Mouse (Mus musculus) heart, embryonic 12.5 days (tissue): Measurements from ENCODE around the gene Samd13. TPM values are rescaled to one million over a fixed set of nuclear protein-coding genes. Genes with fewer than 3 reads are reported as not detected.

Source experiments
- ATAC-seq: fragments of 200-750 bp; cut with Nextera tagmentation; 2 replicates; pipeline ENCODE4 v1.8.0; 2017; ENCODE audit warnings: moderate TSS enrichment, moderate library complexity; ENCODE audit not compliant: insufficient number of reproducible peaks, low FRiP score
- H3K27ac ChIP-seq: fragments of 300-500 bp; sonication (generic); 2 replicates; pipeline ENCODE4 v1.5.1; 2016; ENCODE audit warnings: mild to moderate bottlenecking, moderate library complexity; ENCODE audit not compliant: poor library complexity, severe bottlenecking
- H3K27me3 ChIP-seq: fragments of 300-500 bp; sonication (generic); replicated peaks from 2 replicates; pipeline ENCODE4 v1.6.1; 2016; ENCODE audit warnings: mild to moderate bottlenecking, moderate library complexity
- H3K36me3 ChIP-seq: fragments of 300-500 bp; sonication (generic); 2 replicates; pipeline ENCODE4 v1.6.1; 2016; ENCODE audit warnings: mild to moderate bottlenecking, moderate library complexity
- H3K4me1 ChIP-seq: fragments of 300-500 bp; sonication (generic); replicated peaks from 2 replicates; pipeline ENCODE4 v1.6.1; 2016; ENCODE audit warnings: mild to moderate bottlenecking
- H3K4me2 ChIP-seq: fragments of 300-500 bp; sonication (generic); 2 replicates; pipeline ENCODE4 v1.6.1; 2016; ENCODE audit warnings: mild to moderate bottlenecking, moderate library complexity
- H3K4me3 ChIP-seq: fragments of 300-500 bp; sonication (generic); 2 replicates; pipeline ENCODE4 v1.5.1; 2016; ENCODE audit warnings: mild to moderate bottlenecking
- H3K9ac ChIP-seq: fragments of 300-500 bp; sonication (generic); 2 replicates; pipeline ENCODE4 v1.6.1; 2016; ENCODE audit warnings: mild to moderate bottlenecking, moderate library complexity
- H3K9me3 ChIP-seq: fragments of 300-500 bp; sonication (generic); replicated peaks from 2 replicates; pipeline ENCODE4 v1.6.1; 2016; ENCODE audit warnings: mild to moderate bottlenecking, moderate library complexity
- WGBS: fragments of 180-500 bp; shearing (Covaris S2); methylation state at CpG from one replicate; pipeline ENCODE4 v1.1.7; 2016; 5-methylcytosine and 5-hydroxymethylcytosine counted together
- polyA plus RNA-seq: library from polyadenylated mRNA; unstranded; fragments of >200 nt; fragmentation: Nextera tagmentation; extraction: Ambion mirVana; gene quantifications from 2 replicates; pipeline ENCODE4 v1.2.1, GENCODE M21; 2016

Gene Samd13
- polyA plus RNA-seq, 1 experiment from 2014 or later = 2.1 TPM

DNA sequence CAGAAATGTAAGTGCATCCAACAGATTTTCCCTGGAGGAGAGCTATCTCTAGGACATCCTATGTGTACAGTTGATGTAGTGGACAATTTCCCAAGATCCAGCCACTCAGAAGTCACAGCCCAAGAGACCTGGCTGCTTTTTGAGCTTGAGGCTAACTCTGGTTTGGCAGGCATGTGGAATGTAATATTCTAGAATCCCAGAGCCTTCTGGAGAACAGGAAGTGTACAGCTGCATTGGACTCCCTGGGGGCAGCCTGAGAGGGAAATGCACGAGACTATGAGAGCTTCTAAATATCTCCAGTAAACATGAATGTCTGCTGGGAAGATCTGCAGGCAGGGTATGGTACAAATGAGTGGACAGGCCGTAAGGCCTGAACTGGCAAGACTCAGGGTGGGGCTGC lies 14.3 kb downstream of the Samd13 start:
- Histone ChIP-seq H3K27me3 (no peaks in the 10 kb centered on the region), H3K9me3 (no peaks in the 10 kb centered on the region), H3K27ac (no peak overlapping the region), H3K4me2 (no peak overlapping the region), H3K4me1 (no peaks in the 10 kb centered on the region), H3K4me3 (no peak overlapping the region), H3K9ac (no peak overlapping the region), H3K36me3 (no peaks in the 10 kb centered on the region)
- no peak for ATAC-seq
- 61% methylated on average over 2 of the region's 2 CpGs for WGBS

DNA sequence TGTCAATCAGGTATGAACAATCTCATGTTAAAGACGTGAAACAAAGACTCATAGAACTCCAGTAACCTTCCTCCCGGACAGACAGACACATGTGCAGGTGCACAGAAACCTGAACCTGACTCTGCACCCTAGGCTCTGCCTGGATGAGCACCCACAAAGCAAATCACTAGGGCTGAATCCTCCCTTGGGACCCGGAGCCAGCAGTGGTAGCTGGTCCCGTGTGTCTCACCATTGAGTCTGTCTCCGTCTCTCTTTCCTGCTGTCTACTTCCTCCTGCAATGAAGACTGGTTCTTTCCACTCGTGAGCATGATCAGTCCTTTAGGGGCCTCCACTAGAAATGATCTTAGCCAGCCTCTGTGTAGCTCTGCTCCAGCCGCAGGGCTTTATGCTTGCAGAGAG lies 23.5 kb downstream of the Samd13 start:
- WGBS = 71% methylated on average over 7 of the region's 7 CpGs
- Histone ChIP-seq H3K4me1 (peaks cover 3% of the 10 kb centered on the region; the same call in 1 of the 2 replicates), H3K36me3 (no peaks in the 10 kb centered on the region), H3K9me3 (no peaks in the 10 kb centered on the region), H3K9ac (no peak overlapping the region), H3K27me3 (no peaks in the 10 kb centered on the region), H3K4me2 (no peak overlapping the region), H3K27ac (no peak overlapping the region), H3K4me3 (no peak overlapping the region)
- ATAC-seq = no peak

DNA sequence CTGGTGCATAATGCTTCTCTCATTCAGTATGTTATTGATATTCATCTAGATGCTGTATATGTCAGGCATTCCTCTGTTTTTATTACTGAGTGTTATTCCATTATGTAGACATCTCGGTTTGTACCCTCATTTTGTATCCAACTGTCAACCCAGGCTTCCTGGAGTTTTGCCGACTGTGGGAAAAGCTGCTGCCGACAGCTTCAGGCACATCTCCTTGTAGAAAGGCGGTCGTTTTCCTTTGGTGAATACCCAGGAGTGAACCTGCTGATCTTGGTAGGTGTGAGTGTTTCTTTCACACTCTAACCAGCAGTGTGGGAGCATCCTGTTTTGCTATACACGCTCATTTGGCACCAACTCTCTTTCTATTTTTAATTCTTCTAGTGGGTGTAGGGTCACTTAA lies 24.4 kb downstream of the Samd13 start:
- peaks cover 3% of the 10 kb centered on the region; the same call in 1 of the 2 replicates for H3K4me1 ChIP-seq
- H3K27me3 ChIP-seq = no peaks in the 10 kb centered on the region
- no peak overlapping the region for H3K4me2 ChIP-seq
- WGBS = 55% methylated on average over 6 of the region's 6 CpGs
- no peak overlapping the region for H3K27ac ChIP-seq
- H3K36me3 ChIP-seq = no peaks in the 10 kb centered on the region
- H3K9ac ChIP-seq = no peak overlapping the region
- H3K9me3 ChIP-seq = no peaks in the 10 kb centered on the region
- H3K4me3 ChIP-seq = no peak overlapping the region
- ATAC-seq = no peak

DNA sequence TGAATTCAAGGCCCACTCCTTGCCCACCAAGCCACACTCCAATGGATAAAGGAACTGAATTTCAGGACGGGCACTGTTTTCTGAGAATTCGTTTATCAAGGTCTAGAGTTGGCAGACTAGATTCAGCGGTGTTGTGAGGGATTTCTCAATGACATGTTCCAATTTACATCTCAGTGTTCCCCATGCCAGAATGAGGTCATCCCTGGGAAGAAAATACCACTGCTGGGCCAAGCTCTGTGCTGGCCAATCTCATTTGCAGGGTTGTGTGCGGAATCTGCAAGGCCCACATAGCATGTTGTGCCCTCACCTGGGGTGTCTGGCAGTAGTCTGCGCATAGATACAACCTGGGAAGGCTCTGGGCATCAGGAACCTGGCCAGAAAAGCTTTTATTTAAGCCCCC lies 26.1 kb downstream of the Samd13 start:
- 84% methylated on average over 5 of the region's 5 CpGs for WGBS
- no peak for ATAC-seq

DNA sequence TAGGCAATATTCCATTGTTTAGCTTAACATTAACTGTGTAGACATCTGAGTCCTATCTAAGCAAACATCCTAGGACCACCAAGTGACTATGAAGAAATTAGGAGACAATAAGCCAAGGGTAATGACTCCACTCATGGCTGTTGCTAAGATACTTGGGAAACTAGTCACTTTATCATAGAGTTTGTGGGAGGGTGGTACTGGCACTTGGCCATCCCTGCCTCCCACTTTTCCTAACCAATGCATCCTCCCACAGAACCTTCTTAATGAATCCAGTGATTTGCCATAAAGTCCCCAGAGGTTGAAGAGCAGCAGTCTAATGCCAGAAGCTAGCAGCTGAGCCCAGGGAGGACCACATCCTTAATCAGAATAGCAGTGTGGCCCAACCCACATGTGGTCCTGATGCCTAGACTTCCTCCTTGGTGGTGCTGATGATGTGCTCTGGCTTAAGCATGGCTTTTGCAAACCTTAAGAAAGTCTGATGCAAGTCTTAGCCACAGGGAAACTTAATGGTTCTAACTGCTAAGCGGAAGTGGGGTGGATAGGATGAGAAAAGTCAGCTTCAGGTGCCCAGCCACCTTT lies 27.2 kb downstream of the Samd13 start:
- WGBS = 88% methylated on average over 1 of the region's 1 CpGs
- Histone ChIP-seq H3K4me3 (no peak overlapping the region), H3K9ac (no peak overlapping the region), H3K4me1 (peaks cover 21% of the 10 kb centered on the region), H3K4me2 (no peak overlapping the region), H3K9me3 (no peaks in the 10 kb centered on the region), H3K27me3 (no peaks in the 10 kb centered on the region), H3K27ac (no peak overlapping the region), H3K36me3 (no peaks in the 10 kb centered on the region)
- ATAC-seq = no peak

More for the DNA sequence above, 26.1 kb downstream of the Samd13 start:
- H3K4me2 ChIP-seq = no peak overlapping the region
- H3K9me3 ChIP-seq = no peaks in the 10 kb centered on the region
- no peaks in the 10 kb centered on the region for H3K27me3 ChIP-seq
- H3K9ac ChIP-seq = no peak overlapping the region
- H3K27ac ChIP-seq = no peak overlapping the region
- no peaks in the 10 kb centered on the region for H3K36me3 ChIP-seq
- H3K4me1 ChIP-seq = peaks cover 12% of the 10 kb centered on the region
- no peak overlapping the region for H3K4me3 ChIP-seq

DNA sequence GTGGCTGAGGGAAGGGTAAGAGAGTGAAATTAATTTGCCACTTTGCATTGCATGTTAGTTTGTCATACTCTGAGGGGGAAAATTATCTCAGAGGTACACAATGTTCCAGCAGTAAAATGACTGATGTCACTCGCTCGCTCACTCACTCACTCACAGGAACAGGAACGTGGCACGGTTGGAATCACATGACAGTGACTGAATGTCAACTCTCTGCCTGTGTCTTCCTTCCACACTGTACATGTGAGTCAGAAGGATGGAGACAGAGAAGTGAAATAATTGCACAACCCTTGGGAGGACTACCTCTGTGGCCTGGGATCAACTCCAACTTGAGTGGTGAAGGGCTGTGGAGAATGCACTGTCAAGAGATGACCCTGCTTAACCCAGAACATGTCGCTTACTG lies 28.0 kb downstream of the Samd13 start:
- no peak for ATAC-seq
- no peaks in the 10 kb centered on the region for H3K36me3 ChIP-seq
- peaks cover 28% of the 10 kb centered on the region for H3K4me1 ChIP-seq
- no peaks in the 10 kb centered on the region for H3K9me3 ChIP-seq
- 86% methylated on average over 5 of the region's 5 CpGs for WGBS
- H3K9ac ChIP-seq = no peak overlapping the region
- H3K4me2 ChIP-seq = no peak overlapping the region
- H3K27me3 ChIP-seq = no peaks in the 10 kb centered on the region
- no peak overlapping the region for H3K4me3 ChIP-seq
- H3K27ac ChIP-seq = no peak overlapping the region

DNA sequence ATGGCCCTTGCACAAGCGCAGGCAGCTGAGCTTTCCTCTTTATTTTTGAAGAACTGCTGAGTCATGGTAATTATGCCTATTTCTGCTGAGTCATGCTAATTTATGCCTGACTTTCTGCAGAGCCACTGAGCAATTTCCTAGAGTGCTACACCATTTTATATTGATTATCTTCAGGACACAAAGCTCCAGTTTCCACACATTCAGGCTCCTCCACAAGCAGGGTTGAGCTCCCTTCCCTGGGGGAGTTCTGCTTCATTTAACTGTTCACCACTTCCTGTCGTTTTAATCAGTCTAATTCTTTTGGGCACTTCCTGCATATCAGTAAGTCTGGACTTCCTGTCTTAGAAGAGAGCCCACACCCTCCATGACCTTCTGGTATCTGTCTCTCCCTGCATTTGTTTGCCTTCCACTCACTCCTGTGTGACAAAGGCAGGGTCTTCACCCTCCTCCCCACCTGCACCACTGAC lies 30.2 kb downstream of the Samd13 start:
- no peak overlapping the region for H3K4me2 ChIP-seq
- peak; percentile 88 for ATAC-seq
- peak overlapping the region; percentile 71 for H3K27ac ChIP-seq
- no peaks in the 10 kb centered on the region for H3K27me3 ChIP-seq
- H3K9ac ChIP-seq = no peak overlapping the region
- WGBS = 50% methylated on average over 2 of the region's 2 CpGs
- no peaks in the 10 kb centered on the region for H3K9me3 ChIP-seq
- H3K4me3 ChIP-seq = no peak overlapping the region
- H3K36me3 ChIP-seq = no peaks in the 10 kb centered on the region
- H3K4me1 ChIP-seq = peaks cover 25% of the 10 kb centered on the region

DNA sequence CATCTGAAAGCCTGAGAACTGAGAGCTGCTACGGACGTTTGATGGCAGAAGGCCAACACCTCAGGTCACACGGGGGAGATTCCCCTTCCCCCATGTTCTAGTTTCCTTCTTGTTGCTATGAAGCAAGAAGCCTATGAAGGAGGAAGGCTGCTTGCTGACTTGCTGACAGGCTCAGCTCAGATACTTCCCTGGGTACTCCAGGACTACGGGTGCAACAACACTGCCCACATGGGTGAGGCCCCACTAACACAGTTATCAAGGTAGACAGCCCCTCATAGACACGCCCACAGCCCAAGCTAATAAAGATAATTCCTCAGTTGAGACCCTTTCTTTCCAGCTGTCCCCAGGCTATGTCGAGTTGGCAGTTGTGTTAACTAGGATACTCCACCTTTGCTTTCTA lies 31.7 kb downstream of the Samd13 start:
- H3K9me3 ChIP-seq = no peaks in the 10 kb centered on the region
- peak; percentile 56 for ATAC-seq
- no peak overlapping the region for H3K4me3 ChIP-seq
- no peaks in the 10 kb centered on the region for H3K36me3 ChIP-seq
- no peak overlapping the region for H3K9ac ChIP-seq
- peak overlapping the region; percentile 14; the same call in 1 of the 2 replicates for H3K27ac ChIP-seq
- WGBS = 18% methylated on average over 6 of the region's 6 CpGs
- H3K4me1 ChIP-seq = peaks cover 25% of the 10 kb centered on the region
- H3K27me3 ChIP-seq = no peaks in the 10 kb centered on the region
- no peak overlapping the region for H3K4me2 ChIP-seq

DNA sequence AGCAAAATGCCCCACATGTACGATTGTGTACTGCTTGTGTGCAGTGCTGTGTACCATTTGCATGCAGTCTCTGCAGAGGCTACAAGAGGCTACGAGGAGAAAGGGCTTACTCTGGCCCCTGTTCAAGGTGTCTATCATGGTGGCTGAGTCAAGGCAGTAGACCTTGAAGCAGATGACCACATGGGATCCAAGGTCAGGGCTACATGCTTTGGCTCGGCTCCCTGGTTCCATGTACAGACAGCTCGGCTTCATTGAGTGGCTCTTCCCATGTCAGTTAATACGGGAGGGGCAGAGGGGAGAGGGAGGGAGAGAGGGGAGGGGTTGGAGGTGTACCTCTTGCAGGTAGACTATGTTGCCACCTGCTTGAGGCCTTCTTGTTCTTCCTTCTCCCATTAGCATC lies 33.0 kb downstream of the Samd13 start:
- Histone ChIP-seq H3K4me1 (peaks cover 25% of the 10 kb centered on the region), H3K4me2 (no peak overlapping the region), H3K27me3 (no peaks in the 10 kb centered on the region), H3K36me3 (no peaks in the 10 kb centered on the region), H3K27ac (no peak overlapping the region), H3K9me3 (no peaks in the 10 kb centered on the region), H3K9ac (no peak overlapping the region), H3K4me3 (no peak overlapping the region)
- no peak for ATAC-seq
- WGBS = 83% methylated on average over 5 of the region's 5 CpGs

DNA sequence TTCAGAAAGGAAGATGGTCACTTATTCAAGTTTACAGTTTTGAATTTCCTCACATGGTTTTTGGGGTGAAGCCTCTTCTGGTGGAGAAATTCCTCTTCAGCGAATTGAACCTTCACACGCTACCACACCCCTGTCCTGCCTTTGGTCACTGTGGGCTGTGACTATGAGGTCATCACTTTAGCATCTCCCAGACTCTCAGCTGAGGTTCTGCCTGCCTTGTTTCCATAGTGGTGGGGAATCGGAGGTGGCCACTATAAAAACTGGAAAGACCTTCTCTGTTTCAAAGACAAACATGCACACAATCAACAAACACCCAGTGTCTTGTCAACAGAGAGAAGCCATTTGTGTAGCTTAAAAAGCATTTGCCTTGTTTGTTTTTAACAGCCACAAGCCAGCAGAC lies 34.2 kb downstream of the Samd13 start, which contains the start of gene 4930503B20Rik:
TSS of gene 4930503B20Rik (minus strand) at position 101 of the 400 bp plus-strand sequence.
- Histone ChIP-seq H3K9ac (no peak within 1 kb of the TSS), H3K4me1 (peaks cover 31% of the 10 kb centered on the region), H3K27me3 (no peaks in the 10 kb centered on the region), H3K27ac (no peak within 1 kb of the TSS), H3K36me3 (no peaks in the 10 kb centered on the region), H3K4me3 (no peak within 1 kb of the TSS), H3K4me2 (no peak within 1 kb of the TSS), H3K9me3 (no peaks in the 10 kb centered on the region)
- no peak for ATAC-seq
- WGBS = 65% methylated on average over 3 of the region's 3 CpGs

DNA sequence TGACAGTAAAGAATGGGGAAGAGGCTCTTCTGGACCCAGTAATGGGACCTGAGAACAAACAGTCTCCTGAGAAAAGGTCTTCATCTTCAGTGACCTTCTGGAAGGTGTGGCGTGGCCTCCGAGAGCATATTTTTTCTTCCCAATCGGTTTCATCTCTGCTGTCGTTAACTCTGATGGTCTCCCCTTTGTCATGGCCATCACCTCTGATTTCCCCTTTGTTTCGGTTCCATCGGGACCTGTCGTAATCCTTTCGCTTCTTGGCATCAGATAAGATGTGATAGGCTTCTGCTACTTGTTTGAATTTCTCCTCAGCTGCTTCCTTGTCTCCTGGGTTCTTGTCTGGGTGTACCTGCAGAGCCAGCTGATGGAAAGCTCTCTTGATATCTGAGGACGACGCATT lies 34.7 kb downstream of the Samd13 start:
- 80% methylated on average over 10 of the region's 10 CpGs for WGBS
- Histone ChIP-seq H3K4me2 (no peak overlapping the region), H3K4me1 (peaks cover 33% of the 10 kb centered on the region), H3K36me3 (no peaks in the 10 kb centered on the region), H3K9me3 (no peaks in the 10 kb centered on the region), H3K9ac (no peak overlapping the region), H3K27me3 (no peaks in the 10 kb centered on the region), H3K27ac (no peak overlapping the region), H3K4me3 (no peak overlapping the region)
- no peak for ATAC-seq

DNA sequence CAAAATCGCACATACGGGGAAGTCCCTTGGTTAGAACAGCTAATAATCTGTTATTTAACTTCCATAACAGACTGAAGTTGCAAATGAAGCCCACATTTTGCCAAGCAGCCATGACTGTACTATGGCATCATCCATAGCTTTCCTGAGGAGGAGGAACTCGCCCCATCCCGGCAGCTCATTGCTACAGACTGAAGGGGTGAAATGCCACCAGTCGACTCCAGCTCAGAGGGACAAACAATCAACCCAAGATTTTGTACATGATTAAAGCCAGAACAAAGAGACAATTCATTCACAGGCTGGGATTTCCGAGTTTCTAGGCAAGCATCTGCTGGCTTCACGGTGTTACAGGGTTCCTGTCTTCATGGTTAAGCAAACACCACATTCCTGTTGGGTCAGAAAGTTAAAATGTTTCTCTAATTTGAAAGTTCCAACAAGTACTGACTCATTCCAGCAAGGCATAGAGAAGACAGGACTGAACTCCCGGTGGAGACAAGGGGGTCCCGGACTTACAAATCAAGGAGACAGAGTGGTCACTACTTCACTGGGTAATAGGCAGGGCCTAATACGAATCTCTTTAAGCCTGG lies 36.0 kb downstream of the Samd13 start:
- Histone ChIP-seq H3K4me1 (peaks cover 27% of the 10 kb centered on the region), H3K36me3 (no peaks in the 10 kb centered on the region), H3K4me3 (no peak overlapping the region), H3K27ac (no peak overlapping the region), H3K4me2 (no peak overlapping the region), H3K27me3 (no peaks in the 10 kb centered on the region), H3K9ac (no peak overlapping the region), H3K9me3 (no peaks in the 10 kb centered on the region)
- ATAC-seq = no peak
- WGBS = 73% methylated on average over 10 of the region's 10 CpGs
